Mouse (Mus musculus) hindbrain, postnatal 0 days (tissue): Measurements from ENCODE around the gene 9130213A22Rik. TPM values are rescaled to one million over a fixed set of nuclear protein-coding genes. Genes with fewer than 3 reads are reported as not detected.

Experiments
- ATAC-seq: fragments of 200-750 bp; cut with Nextera tagmentation; 2 replicates; pipeline ENCODE4 v1.8.0; 2017; ENCODE audit warnings: mild to moderate bottlenecking, moderate TSS enrichment, moderate library complexity
- DNase-seq: peaks from one replicate; pipeline ENCODE4 v3.0.0-alpha.2; 2015; ENCODE audit warnings: low spot score
- H3K27ac ChIP-seq: fragments of 300-500 bp; sonication (generic); 2 replicates; pipeline ENCODE4 v1.5.1; 2014; ENCODE audit warnings: mild to moderate bottlenecking
- H3K27me3 ChIP-seq: fragments of 300-500 bp; sonication (generic); 2 replicates; pipeline ENCODE4 v1.6.1; 2014; ENCODE audit warnings: low read length, mixed read lengths; ENCODE audit not compliant: insufficient read depth
- H3K36me3 ChIP-seq: fragments of 300-500 bp; sonication (generic); 2 replicates; pipeline ENCODE4 v1.6.1; 2014; ENCODE audit warnings: low read length, mixed read lengths; ENCODE audit not compliant: insufficient read depth
- H3K4me1 ChIP-seq: fragments of 300-500 bp; sonication (generic); 2 replicates; pipeline ENCODE4 v1.6.1; 2014; ENCODE audit warnings: antibody characterized with exemption, low read length, mixed read lengths; ENCODE audit not compliant: insufficient read depth
- H3K4me2 ChIP-seq: fragments of 300-500 bp; sonication (generic); 2 replicates; pipeline ENCODE4 v1.6.1; 2014; ENCODE audit warnings: low read depth, mild to moderate bottlenecking, low read length, moderate library complexity, mixed read lengths
- H3K4me3 ChIP-seq: fragments of 300-500 bp; sonication (generic); 2 replicates; pipeline ENCODE4 v1.5.1; 2014; ENCODE audit warnings: low read length
- H3K9ac ChIP-seq: fragments of 300-500 bp; sonication (generic); replicated peaks from 2 replicates; pipeline ENCODE4 v1.6.1; 2014; ENCODE audit warnings: mild to moderate bottlenecking, low read length, moderate library complexity, mixed read lengths
- H3K9me3 ChIP-seq: fragments of 300-500 bp; sonication (generic); 2 replicates; pipeline ENCODE4 v1.6.1; 2016; ENCODE audit warnings: low read length, mixed read lengths
- CTCF ChIP-seq: IDR thresholded peaks from 2 replicates; pipeline ENCODE4 v1.5.1; 2016; ENCODE audit warnings: antibody characterized with exemption, control low read depth, low read depth
- WGBS: fragments of 180-500 bp; shearing (Covaris S2); extraction: QIAGEN DNeasy Blood & Tissue Kit; methylation state at CpG from one replicate; pipeline ENCODE4 v1.1.7; 2014; 5-methylcytosine and 5-hydroxymethylcytosine counted together
- polyA plus RNA-seq: library from polyadenylated mRNA; unstranded; fragments of >200 nt; fragmentation: Nextera tagmentation; extraction: Ambion mirVana; gene quantifications from 2 replicates; pipeline ENCODE4 v1.2.1, GENCODE M21; 2015
- total RNA-seq: library from RNA; depleted of rRNA; stranded (reverse); fragments of >200 nt; gene quantifications from 2 replicates; pipeline ENCODE4 v1.2.3, GENCODE M21; 2014; rRNA removed

The 9130213A22Rik gene
- total and polyA plus RNA-seq, 2 experiments from 2014 or later, result 1.0 to 1.2 TPM

GRCm38 (mm10) chr11:69072234-69072633 is 50.2 kb downstream of the 9130213A22Rik start:
- H3K27me3 ChIP-seq, result no peaks in the 10 kb centered on the region
- peak overlapping the region; percentile 97 for H3K27ac ChIP-seq
- H3K4me3 ChIP-seq, result peak overlapping the region; percentile 32; the same call in 1 of the 2 replicates
- TF ChIP-seq CTCF, result no peak
- peak overlapping the region; percentile 61 for H3K4me2 ChIP-seq
- DNase-seq (no peak), ATAC-seq (no peak)
- no peaks in the 10 kb centered on the region for H3K9me3 ChIP-seq
- 84% methylated on average over 11 of the region's 11 CpGs for WGBS
- no peaks in the 10 kb centered on the region for H3K36me3 ChIP-seq
- peaks cover 8% of the 10 kb centered on the region; the same call in 1 of the 2 replicates for H3K4me1 ChIP-seq
- no peak overlapping the region; the same call in 1 of the 2 replicates for H3K9ac ChIP-seq

- peaks cover 13% of the 10 kb centered on the region; the same call in 1 of the 2 replicates for H3K4me1 ChIP-seq
- TF ChIP-seq CTCF, result no peak
Observed at GRCm38 (mm10) chr11:69071262-69071661, 51.1 kb downstream of the 9130213A22Rik start.

GRCm38 (mm10) chr11:69070590-69071222 is 51.7 kb downstream of the 9130213A22Rik start, which contains the start of gene Tmem107:
Tmem107 (plus strand) TSS chr11:69070806.
- peak within 1 kb of the TSS; percentile 58 for H3K4me3 ChIP-seq
- H3K4me2 ChIP-seq, result peak within 1 kb of the TSS; percentile 86
- under 1% methylated on average over 47 of the region's 47 CpGs for WGBS
- no peaks in the 10 kb centered on the region for H3K9me3 ChIP-seq
- peak within 1 kb of the TSS; percentile 91 for H3K27ac ChIP-seq
- H3K27me3 ChIP-seq, result no peaks in the 10 kb centered on the region
- peaks cover 18% of the 10 kb centered on the region; the same call in 1 of the 2 replicates for H3K4me1 ChIP-seq
- H3K9ac ChIP-seq, result peak within 1 kb of the TSS; percentile 70
- peak; percentile 97 for DNase-seq
- peak; percentile 88 for ATAC-seq
- H3K36me3 ChIP-seq, result no peaks in the 10 kb centered on the region
- peak; percentile 41 for TF ChIP-seq CTCF

More at GRCm38 (mm10) chr11:69071262-69071661, 51.1 kb downstream of the 9130213A22Rik start:
- peak overlapping the region; percentile 91 for H3K27ac ChIP-seq
- H3K27me3 ChIP-seq, result no peaks in the 10 kb centered on the region
- DNase-seq (no peak), ATAC-seq (no peak)
- no peaks in the 10 kb centered on the region for H3K9me3 ChIP-seq
- H3K36me3 ChIP-seq, result no peaks in the 10 kb centered on the region
- peak overlapping the region; percentile 86 for H3K4me2 ChIP-seq
- H3K9ac ChIP-seq, result peak overlapping the region; percentile 70
- WGBS, result 19% methylated on average over 9 of the region's 9 CpGs
- peak overlapping the region; percentile 58 for H3K4me3 ChIP-seq

- H3K36me3 ChIP-seq, result no peaks in the 10 kb centered on the region
- peak overlapping the region; percentile 70 for H3K9ac ChIP-seq
- DNase-seq (no peak), ATAC-seq (no peak)
- H3K4me3 ChIP-seq, result peak overlapping the region; percentile 58
- H3K27ac ChIP-seq, result peak overlapping the region; percentile 91
- H3K4me1 ChIP-seq, result peaks cover 18% of the 10 kb centered on the region; the same call in 1 of the 2 replicates
- 2% methylated on average over 13 of the region's 13 CpGs for WGBS
- no peaks in the 10 kb centered on the region for H3K9me3 ChIP-seq
- TF ChIP-seq CTCF, result no peak
- no peaks in the 10 kb centered on the region for H3K27me3 ChIP-seq
- peak overlapping the region; percentile 86 for H3K4me2 ChIP-seq
Observed at GRCm38 (mm10) chr11:69070093-69070492, 52.3 kb downstream of the 9130213A22Rik start.

Other genes with a start within 250 kb of the 9130213A22Rik start
- gene Rnf222, start 234.0 kb downstream of the 9130213A22Rik start, total RNA-seq, result 0.16 TPM in 1 of 2 replicates, not detected in the other
- not detected in 2 replicates for gene Rnf222, start 234.0 kb downstream of the 9130213A22Rik start, polyA plus RNA-seq
- gene Rpl26, start 221.0 kb downstream of the 9130213A22Rik start, total RNA-seq, result 1,103 and 1,196 TPM in 2 replicates
- gene Rpl26, start 221.0 kb downstream of the 9130213A22Rik start, polyA plus RNA-seq, result 608 and 621 TPM in 2 replicates
- 1.3 TPM in 1 of 2 replicates, not detected in the other for gene Odf4, start 195.5 kb downstream of the 9130213A22Rik start, total RNA-seq
- 0.58 and 0.88 TPM in 2 replicates for gene Odf4, start 195.5 kb downstream of the 9130213A22Rik start, polyA plus RNA-seq
- gene Arhgef15, start 165.1 kb downstream of the 9130213A22Rik start, total RNA-seq, result 21.2 and 45.2 TPM in 2 replicates
- gene Arhgef15, start 165.1 kb downstream of the 9130213A22Rik start, polyA plus RNA-seq, result 25.7 and 27.5 TPM in 2 replicates
- gene Slc25a35, start 154.5 kb downstream of the 9130213A22Rik start, total RNA-seq, result 1.6 and 2.0 TPM in 2 replicates
- gene Slc25a35, start 154.5 kb downstream of the 9130213A22Rik start, polyA plus RNA-seq, result 2.3 TPM in 2 replicates
- 40.4 and 51.6 TPM in 2 replicates for gene Rangrf, start 147.4 kb downstream of the 9130213A22Rik start, total RNA-seq
- 31.2 and 34.6 TPM in 2 replicates for gene Rangrf, start 147.4 kb downstream of the 9130213A22Rik start, polyA plus RNA-seq
- gene Pfas, start 114.1 kb downstream of the 9130213A22Rik start, total RNA-seq, result 31.3 and 35.2 TPM in 2 replicates
- gene Pfas, start 114.1 kb downstream of the 9130213A22Rik start, polyA plus RNA-seq, result 14.7 and 17.8 TPM in 2 replicates
- gene Ctc1, start 106.7 kb downstream of the 9130213A22Rik start, total RNA-seq, result 84.8 and 85.7 TPM in 2 replicates
- gene Ctc1, start 106.7 kb downstream of the 9130213A22Rik start, polyA plus RNA-seq, result 42.8 and 45.7 TPM in 2 replicates
- gene Aurkb, start 76.9 kb downstream of the 9130213A22Rik start, total RNA-seq, result 15.9 and 21.6 TPM in 2 replicates
- 24.8 and 26.3 TPM in 2 replicates for gene Aurkb, start 76.9 kb downstream of the 9130213A22Rik start, polyA plus RNA-seq
- gene Borcs6, start 62.9 kb downstream of the 9130213A22Rik start, total RNA-seq, result 25.4 and 40.8 TPM in 2 replicates
- 21.3 and 21.9 TPM in 2 replicates for gene Borcs6, start 62.9 kb downstream of the 9130213A22Rik start, polyA plus RNA-seq
- 68.9 and 135 TPM in 2 replicates for gene Tmem107, start 51.8 kb downstream of the 9130213A22Rik start, total RNA-seq
- 28.6 and 34.1 TPM in 2 replicates for gene Tmem107, start 51.8 kb downstream of the 9130213A22Rik start, polyA plus RNA-seq
- 146 and 148 TPM in 2 replicates for gene Vamp2, start 34.1 kb downstream of the 9130213A22Rik start, total RNA-seq
- 417 and 489 TPM in 2 replicates for gene Vamp2, start 34.1 kb downstream of the 9130213A22Rik start, polyA plus RNA-seq
- 24.4 and 27.1 TPM in 2 replicates for gene Per1, start 27.4 kb downstream of the 9130213A22Rik start, total RNA-seq
- gene Per1, start 27.4 kb downstream of the 9130213A22Rik start, polyA plus RNA-seq, result 11.9 and 15.9 TPM in 2 replicates
- gene Hes7, start 2.2 kb downstream of the 9130213A22Rik start, total RNA-seq, result 1.4 and 2.5 TPM in 2 replicates
- gene Hes7, start 2.2 kb downstream of the 9130213A22Rik start, polyA plus RNA-seq, result 1.3 and 1.9 TPM in 2 replicates
- 12.5 and 14.2 TPM in 2 replicates for gene Aloxe3, start 3.3 kb upstream of the 9130213A22Rik start, total RNA-seq
- 13.0 and 13.5 TPM in 2 replicates for gene Aloxe3, start 3.3 kb upstream of the 9130213A22Rik start, polyA plus RNA-seq
- 1.7 and 2.0 TPM in 2 replicates for gene Alox12b, start 34.4 kb upstream of the 9130213A22Rik start, total RNA-seq
- gene Alox12b, start 34.4 kb upstream of the 9130213A22Rik start, polyA plus RNA-seq, result 1.1 and 1.2 TPM in 2 replicates
- 3.1 and 5.8 TPM in 2 replicates for gene Alox8, start 75.3 kb upstream of the 9130213A22Rik start, total RNA-seq
- gene Alox8, start 75.3 kb upstream of the 9130213A22Rik start, polyA plus RNA-seq, result 1.2 and 1.5 TPM in 2 replicates
- 0.73 and 1.2 TPM in 2 replicates for gene Gucy2e, start 114.4 kb upstream of the 9130213A22Rik start, total RNA-seq
- gene Gucy2e, start 114.4 kb upstream of the 9130213A22Rik start, polyA plus RNA-seq, result 0.52 and 0.61 TPM in 2 replicates
- gene Cntrob, start 201.2 kb upstream of the 9130213A22Rik start, total RNA-seq, result 13.3 and 22.0 TPM in 2 replicates
- gene Cntrob, start 201.2 kb upstream of the 9130213A22Rik start, polyA plus RNA-seq, result 11.0 and 12.0 TPM in 2 replicates
- gene Trappc1, start 201.4 kb upstream of the 9130213A22Rik start, total RNA-seq, result 150 and 157 TPM in 2 replicates
- gene Trappc1, start 201.4 kb upstream of the 9130213A22Rik start, polyA plus RNA-seq, result 171 and 173 TPM in 2 replicates
- gene Kcnab3, start 203.7 kb upstream of the 9130213A22Rik start, total RNA-seq, result 5.5 and 7.8 TPM in 2 replicates
- 6.1 and 6.6 TPM in 2 replicates for gene Kcnab3, start 203.7 kb upstream of the 9130213A22Rik start, polyA plus RNA-seq
- 127 and 141 TPM in 2 replicates for gene Rnf227, start 217.9 kb upstream of the 9130213A22Rik start, total RNA-seq
- gene Rnf227, start 217.9 kb upstream of the 9130213A22Rik start, polyA plus RNA-seq, result 234 and 241 TPM in 2 replicates
- 252 and 255 TPM in 2 replicates for gene Chd3, start 246.8 kb upstream of the 9130213A22Rik start, total RNA-seq
- gene Chd3, start 246.8 kb upstream of the 9130213A22Rik start, polyA plus RNA-seq, result 46.6 and 49.7 TPM in 2 replicates